Mouse (Mus musculus) gastrocnemius, postnatal 10 days (tissue): Measurements from ENCODE around the gene Rab10. TPM values are rescaled to one million over a fixed set of nuclear protein-coding genes. Genes with fewer than 3 reads are reported as not detected.
A peak's percentile ranks its signal among the peaks of the same experiment; 100 is the strongest.
"Not testable (repeated sequence)": the region's sequence is repeated elsewhere in the genome, so short reads cannot be mapped to it uniquely, and the experiment has no call there.

Source experiments
- DNase-seq: peaks from one replicate; pipeline ENCODE4 v3.0.0; 2021; ENCODE audit warnings: mixed read lengths
- long read RNA-seq, 2 experiments: library from polyadenylated mRNA; stranded (forward); transcript quantifications; one replicate each; pipeline ENCODE4 v2.0.0; 2021
- total RNA-seq, 2 experiments: library from RNA; stranded (reverse); gene quantifications; 2 replicates each; pipeline ENCODE4 v1.2.3; 2021

Gene Rab10
- total RNA-seq: 100 to 1,000 TPM; 208 to 238 TPM
- long read RNA-seq, experiment 1, transcript Rab10-201 (6 exons, 3,513 nt): major isoform, 496 of 522 reads
- long read RNA-seq, experiment 1, partial matches to known transcripts: 9 of 522 reads
- long read RNA-seq, experiment 1, other reads (novel, unspliced or antisense): 17 of 522 reads
- long read RNA-seq, experiment 2, transcript Rab10-201 (6 exons, 3,513 nt): major isoform, 469 of 492 reads
- long read RNA-seq, experiment 2, partial matches to known transcripts: 2 of 492 reads
- long read RNA-seq, experiment 2, other reads (novel, unspliced or antisense): 21 of 492 reads

DNA sequence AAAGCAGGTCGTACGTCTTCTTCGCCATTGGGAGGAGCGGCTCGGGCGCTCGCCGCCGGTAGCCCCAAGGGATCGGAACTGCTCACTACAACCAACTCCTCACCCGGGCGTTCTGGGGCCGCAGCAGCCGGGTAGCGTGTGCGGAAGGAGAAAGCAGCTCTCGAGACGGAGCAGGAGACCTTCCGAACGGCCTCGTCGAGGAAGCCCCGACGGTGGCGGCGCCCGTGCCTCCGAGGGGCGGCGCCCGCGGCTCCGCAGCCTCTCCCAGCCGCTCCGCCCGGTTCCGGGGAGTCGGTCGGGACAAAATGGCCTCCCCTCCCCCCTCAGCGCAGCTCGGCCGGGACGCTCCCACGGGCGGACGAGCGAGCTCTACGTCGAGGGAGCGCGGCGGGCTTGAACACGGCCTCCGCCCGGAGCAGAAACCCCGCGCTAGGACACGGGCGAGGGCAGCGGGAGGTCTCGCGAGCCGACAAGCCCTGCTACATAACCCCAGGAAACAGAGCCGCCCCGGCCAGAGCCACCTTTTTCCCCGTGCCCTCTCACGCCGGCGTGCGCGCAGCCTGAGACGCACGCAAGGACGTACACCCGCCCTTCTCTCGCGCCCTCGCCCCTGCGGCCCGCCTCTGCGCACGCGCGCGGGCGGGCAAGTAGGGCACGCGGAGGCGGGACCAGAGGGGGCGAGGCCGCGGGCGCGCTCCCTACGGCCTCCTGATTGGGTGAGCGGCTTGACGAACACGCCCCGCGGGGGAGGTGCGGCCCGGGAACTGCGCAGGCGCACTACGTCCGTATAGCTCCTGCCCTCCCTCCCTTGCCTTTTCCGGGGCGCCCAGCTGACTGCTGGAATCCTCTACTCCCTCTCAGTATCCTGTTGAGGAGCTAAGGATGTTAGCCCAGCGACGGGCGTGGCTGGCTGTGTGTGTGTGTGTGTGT, at the start of gene Rab10:
TSS of gene Rab10 (minus strand) at position 579 of the 930 bp plus-strand sequence.
- peak; percentile 99 for DNase-seq

DNA sequence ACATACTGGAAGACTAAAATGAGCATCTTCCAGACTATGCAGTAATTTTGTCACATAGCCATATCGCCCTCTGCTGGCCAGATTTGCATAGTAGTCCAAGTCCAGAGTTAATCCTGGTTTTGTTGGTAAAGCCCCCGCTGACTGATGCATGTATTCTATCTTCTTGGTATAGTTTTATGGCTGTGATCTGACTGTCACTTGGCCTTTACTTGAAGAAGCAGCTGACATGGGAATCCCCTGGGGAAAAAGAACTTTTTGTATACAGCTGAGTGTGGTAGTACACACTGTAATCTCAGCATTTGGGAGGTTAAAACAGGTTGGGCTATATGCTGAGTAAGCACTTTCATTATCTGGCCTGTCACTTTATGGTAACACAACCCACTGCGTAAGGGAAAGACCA, 49.5 kb upstream of the Rab10 start:
- DNase-seq: peak; percentile 83

DNA sequence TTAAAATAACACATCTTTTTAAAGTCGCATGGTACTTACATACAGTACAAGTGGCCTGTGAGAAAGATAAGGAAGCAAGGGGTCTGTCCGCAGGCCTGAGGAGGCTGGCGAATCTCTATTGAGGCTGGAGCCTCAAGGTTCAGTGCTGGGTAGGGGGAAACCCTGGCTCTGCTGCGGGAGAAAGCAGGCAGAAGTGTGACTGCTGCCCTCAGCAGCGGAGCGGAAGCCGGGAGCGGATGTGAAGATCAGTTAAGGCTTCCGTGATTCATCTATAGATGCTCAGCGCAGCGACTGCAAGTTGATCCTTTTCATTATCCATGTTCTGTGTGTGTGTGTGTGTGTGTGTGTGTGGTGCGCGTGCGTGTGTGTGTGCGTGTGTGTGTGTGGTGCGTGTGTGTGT, 47.1 kb upstream of the Rab10 start:
- DNase-seq: no peak

DNA sequence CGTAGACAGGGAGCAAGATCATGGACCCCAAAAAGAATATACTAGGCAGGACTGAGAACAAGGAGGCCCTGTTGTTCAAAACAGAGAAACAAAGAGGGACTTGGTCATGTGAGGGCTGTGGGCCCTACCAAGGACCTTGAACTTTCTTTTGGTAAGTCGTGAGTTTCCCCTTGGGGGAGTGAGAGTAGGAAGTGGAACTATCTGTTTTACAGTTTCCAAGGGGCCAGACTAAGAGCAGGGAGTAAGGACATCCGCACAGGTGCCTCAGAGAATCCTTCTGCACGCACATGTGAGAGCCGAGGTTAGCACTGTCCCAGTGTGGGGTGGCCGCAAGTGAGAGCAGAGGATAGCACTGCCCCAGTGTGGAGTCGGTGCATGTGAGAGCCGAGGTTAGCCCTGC, 45.3 kb upstream of the Rab10 start:
- DNase-seq: no peak

DNA sequence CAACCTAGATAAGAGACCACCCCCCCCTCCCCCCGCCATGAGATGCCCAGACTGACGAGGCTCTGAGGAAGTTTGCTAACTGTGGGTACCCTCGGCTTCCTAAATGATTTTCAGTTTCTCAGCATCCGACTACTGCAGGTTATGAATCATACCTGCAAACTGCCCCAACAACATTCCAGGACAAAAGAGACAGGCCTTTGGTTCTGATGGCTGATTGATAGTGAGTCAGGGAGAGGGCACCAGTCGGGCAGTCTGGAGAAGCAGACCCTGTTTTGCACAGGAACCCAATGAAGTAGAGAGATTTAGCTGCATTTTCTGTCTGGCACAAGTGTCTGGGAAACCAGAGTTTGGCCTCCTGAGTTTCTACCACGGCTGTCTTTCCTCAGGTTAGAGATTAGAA, 42.4 kb upstream of the Rab10 start:
- DNase-seq: no peak

DNA sequence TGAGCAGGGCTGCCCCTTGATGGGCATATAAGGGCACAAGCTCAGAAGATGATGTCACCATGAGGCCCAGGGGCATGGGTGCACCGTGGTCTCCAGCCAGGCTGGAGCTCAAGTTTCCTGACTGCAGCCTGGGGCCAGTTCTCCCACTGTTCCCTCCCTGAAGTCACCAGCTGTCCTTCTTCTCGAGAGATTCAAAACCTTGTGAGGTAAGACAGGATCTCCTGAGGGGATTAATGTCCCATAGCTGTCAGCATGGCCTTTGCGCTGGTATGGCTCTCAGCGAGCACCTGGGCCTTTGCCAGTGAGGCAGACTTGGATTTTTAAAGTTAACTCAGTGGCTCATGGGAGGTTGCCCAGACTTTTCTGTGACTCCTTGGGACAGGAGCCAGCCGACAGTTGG, 40.4 kb upstream of the Rab10 start:
- DNase-seq: peak; percentile 59

DNA sequence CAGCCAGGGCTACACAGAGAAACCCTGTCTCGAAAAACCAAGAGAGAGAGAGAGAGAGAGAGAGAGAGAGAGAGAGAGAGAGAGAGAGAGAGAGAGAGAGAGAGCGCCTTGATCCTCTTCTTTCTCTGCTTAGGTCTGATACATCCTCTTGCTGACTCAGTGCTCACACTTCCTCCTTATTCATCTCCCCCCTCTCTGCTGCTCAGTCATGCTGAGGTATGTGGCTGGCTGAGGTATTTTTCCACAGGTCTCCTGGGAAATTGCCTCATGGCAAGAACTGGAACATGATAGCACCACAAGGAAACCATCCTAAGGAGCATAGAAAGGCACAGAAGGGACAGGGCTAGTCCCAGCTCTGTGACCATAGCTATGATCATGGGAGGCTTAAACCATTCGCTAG, 39.6 kb upstream of the Rab10 start:
- no peak for DNase-seq

DNA sequence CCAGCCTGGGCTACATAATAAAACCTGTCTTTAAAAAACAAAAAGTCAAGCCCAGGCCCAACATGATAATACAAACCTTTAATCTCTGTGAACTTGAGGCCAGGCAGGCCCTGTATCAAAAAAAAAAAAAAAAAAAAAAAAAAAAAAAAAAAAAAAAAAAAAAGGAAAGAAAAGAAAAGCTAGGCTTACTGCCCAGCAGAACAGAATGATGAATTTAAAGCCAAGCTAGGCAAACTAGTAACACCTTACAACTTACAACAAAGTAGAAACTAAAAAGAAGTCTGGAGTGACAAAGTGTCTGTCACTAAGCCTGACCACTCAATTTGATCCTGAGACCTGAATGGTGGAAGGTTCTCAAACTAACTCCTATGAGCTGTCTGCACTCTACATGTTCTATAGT, 37.9 kb upstream of the Rab10 start:
- no peak for DNase-seq

DNA sequence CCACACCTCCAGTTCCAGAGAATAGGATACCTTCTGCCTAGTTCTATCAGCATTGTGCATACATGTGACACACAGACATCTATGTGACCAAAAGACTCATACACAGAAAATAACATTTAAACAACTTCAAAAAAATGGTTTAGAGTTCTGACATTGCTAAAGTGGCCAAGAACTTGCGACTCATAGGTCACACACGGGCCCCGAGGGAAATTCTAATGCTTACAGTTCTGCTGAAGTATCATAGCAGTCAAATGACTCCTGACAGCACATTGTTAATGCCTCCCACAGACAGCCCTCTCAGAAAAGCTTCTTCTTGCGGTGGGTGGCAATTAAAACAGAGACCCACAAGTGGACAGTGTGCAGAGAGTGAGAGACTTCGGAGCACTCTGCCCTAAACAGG, 35.3 kb upstream of the Rab10 start:
- no peak for DNase-seq

DNA sequence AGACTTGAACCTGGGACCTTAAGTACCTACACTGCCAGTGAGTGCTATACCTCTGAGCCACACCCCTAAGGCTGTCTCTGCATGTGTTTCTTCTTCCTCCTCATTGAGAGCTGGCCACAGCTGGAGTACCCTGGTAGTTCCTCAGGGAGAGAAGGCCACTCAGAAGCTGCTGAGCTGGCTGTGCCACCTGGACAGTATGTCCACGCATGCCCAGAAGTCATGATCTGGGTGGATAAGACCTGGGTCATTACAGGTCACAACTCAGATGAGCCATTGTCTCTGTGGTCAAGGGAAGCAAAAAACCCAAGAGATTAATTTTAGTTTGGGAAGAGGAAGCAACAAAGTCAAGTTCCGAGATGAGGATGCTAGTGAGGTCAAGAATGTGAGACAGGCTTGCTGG, 34.4 kb upstream of the Rab10 start:
- no peak for DNase-seq

DNA sequence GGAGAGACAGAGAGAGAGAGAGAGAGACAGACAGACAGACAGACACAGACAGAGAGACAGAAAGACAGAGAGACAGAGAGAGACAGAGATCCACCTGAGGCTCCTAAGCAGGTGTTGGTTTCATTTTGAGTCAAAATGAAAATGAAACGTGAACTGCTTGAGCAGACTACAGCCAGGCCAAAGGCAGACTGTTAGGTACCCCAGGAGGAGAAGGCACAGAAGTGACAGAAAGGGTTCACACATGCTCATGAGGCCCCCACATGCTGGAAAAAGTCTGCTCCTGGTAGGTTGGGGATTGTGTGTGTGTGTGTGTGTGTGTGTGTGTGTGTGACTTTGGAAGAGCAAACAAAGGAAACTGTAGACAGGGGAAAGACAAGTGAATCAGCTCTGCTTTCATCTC, 29.2 kb upstream of the Rab10 start:
- no peak for DNase-seq

DNA sequence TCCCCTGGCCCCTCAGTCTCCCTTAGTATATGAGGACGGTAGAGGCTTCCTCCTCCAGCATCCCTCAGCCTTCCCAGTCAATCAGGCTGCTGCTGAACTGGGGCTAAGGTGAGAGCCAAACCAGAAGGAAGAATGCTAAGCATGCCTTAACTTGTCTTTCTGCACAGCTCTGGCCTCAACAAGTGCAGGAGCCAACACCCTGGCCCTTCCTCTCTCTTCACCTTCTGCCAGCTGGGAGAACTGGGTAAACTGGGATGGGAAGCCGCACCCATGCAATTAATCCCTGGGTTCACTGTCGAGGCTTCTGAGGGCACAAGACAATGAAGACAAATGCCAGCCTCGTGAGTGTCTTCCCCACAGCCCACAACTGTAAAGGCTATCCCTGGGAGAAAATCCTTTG, 19.9 kb upstream of the Rab10 start:
- no peak for DNase-seq

DNA sequence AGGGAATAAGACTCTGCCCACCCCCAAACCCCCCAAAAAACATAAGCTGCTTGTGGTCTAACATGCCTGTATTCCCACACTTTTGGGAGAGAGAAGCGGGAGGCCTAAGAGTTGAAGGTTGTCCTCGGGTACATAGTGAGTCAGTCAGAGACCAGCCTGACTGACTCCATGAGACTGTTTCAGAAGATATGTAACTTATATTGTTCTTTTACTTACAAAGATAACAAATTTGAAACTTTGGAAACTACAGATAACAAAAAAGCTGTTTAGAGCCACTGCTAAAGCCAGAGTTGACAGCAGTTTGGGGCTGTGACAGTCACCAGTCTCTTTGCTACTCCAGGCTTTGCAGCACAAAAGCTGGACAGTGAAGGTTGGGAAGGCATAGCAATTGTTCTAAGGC, 15.5 kb upstream of the Rab10 start:
- no peak for DNase-seq

DNA sequence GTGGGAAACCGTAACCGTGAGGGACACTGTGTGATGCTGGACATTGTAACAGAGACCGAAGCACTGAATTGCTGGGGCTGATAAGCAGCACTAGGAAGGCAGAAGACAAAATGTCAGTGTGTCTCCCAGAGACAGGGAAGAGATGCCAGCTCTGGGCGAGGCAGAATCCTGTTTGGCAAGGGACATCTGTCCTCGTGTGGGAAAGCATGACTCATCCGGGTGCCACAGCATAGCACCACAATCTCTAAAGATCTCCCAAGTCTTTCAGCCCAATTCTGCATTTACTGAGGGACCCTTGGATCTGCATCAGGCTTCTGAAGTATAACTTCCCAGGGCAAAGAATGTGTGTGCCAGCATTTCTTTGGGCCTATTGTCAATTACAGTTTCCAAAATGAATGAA, 13.5 kb upstream of the Rab10 start:
- peak; percentile 35 for DNase-seq

DNA sequence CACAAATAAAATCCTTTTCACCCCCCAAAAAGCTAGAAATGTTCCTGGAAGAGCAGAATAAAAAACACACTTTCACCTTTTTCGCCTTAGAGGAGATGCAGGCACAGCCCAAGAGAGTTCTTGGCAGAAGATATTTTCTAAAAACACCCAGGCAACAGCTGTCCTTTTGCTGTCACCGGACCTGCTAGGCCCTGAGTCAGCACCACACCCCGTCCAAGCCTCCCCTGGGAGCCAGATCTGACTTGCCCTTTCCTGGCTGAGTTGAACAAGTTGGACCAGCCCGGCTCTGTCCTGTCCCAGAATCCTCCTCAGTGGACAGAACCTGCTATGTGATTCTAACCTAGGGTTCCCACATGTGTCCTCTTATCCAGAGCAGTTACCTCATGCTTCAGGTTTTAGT, 9.6 kb upstream of the Rab10 start:
- peak; percentile 74 for DNase-seq

DNA sequence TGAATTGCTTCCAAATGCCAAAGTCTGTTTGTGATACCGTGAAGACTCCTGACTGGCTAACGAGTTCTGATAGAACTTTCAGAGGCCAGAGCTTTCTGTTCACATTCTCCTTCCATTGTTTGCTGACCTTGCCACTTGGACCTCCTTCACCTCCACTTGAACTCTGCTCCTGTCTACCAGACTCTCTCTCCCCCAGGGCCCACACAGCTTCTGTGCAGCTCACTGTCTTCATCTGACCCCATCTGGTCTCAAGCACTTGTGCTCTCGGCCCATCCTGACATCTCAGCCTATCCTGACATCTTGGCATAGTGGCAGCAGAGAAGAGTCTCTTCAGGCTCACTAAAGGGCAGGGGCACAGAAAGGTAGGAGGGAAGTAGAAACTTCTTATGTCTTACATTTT, 7.2 kb upstream of the Rab10 start:
- no peak for DNase-seq

DNA sequence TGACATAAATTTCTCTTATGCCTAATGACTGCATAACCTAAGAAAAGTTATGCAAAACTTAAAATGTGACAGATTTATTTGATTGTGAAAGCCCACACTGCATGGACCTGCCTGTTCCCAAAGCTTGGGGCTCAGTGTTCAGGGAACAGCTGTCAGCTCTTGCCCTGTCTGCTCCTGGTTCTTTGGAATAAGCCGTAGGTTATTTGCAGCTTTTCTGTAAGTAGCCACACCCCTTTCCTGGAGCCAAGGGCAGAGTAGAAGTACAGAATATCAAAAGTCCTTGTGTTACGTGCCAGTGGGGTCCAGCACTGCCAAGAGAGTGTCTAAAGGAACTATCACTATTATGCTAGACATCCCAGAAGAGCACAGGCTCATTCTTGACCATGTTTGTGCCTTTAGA, 6.3 kb upstream of the Rab10 start:
- peak; percentile 24 for DNase-seq

DNA sequence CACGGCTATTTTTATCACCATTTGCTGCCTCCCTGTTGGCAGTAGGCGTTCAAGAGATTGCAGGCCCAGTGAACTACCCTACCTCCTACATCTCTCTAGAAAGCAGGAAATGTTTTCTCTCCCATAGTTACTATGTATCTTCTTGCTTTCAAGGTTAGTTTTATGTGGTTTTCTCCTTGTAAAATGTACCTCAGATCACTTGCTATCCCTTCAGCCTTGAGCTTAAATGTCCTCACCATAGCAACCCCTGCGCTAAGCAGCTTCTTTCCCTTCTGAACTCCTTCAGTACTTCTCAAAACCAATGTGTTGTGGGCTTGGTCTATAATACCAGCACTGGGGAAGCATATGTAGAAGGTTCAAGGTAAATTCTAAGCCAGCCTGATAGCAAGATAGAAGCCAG, 3.1 kb upstream of the Rab10 start:
- DNase-seq: no peak

DNA sequence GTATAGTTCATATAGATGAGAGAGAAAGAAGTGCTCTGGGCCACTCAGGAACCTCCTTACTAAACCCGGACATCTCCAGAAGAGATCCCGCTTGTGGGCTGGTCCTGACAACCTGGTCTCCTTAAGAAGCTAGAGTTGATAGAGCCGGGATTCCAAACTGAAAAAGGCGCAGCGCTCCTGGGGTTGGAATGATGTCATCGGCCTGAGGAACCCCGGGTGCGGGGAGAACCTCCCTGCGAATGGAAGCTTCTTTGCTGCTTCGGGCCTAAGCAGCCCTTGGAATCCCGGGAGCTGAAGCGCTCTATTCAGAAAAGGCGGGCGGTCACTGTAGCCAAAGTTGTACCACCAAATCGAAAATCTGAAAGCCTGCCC, 538 bp upstream of the Rab10 start:
- DNase-seq: no peak

DNA sequence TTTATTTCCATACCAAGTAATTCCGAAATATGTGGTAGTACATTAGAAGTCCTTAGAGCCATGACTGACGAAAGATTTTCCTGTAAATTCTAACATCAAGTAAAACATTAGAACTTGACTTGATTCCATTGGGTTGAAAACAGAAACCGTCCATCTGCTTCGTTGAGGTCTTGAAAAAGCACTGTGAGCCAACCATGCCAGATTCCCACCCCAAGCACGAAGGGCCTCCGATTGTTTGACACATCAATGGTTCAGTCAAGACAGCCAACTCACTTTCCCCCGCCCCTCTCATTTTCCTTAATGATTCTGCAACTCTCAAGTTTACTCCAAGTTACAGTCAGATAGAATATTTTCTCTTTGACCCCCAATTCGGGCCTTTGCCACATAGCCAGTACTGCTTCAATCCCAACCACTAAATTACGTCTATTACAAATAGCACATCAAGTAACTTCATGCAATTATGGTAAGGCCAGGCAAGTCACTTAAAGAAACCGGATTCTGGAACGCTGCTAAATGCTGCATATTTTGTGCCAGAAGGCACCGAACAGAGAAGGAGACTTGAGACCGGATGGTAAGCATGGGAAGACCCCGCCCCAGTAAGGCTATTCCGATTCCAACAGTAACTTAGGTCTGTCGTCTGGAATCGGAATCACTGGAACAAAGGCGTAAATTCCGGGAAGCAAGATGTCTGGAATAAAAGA, 1.1 kb downstream of the Rab10 start:
- DNase-seq: peak; percentile 6

DNA sequence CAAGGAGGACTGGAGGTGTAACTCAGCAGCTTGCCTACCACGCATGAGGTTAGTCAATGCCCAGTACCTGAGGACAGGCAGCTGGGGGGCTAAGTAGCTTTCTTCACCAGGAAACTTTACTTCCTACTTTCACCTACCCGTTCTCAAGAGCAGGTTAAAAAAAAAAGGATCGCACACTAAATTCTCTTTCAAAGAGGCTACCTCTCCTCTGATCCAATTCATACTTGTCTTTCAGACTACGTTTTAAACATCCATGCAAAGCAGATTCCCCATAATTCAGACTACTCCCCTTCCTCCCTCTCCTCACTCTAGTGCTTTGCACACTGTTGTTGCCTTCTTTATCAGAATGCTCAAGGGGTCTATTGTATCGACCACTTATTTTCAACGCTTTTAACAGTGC, 2.2 kb downstream of the Rab10 start:
- DNase-seq: no peak

DNA sequence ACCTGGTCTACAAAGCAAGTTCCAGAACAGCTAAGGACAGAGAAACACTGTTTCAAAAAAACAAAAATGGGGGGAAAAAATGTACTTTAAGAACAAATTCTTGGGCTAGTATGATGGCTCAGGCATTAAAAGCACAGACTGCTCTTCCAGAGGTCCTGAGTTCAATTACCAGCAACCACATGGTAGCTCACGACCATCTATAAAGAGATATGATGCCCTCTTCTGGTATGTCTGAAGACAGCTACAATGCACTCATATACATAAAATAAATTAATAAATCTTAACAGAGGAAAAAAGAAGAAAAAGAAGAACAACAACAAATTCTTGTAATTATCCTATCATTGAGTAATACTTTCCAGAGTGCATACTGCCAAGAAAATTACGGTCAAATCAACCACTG, 4.5 kb downstream of the Rab10 start:
- DNase-seq: no peak

DNA sequence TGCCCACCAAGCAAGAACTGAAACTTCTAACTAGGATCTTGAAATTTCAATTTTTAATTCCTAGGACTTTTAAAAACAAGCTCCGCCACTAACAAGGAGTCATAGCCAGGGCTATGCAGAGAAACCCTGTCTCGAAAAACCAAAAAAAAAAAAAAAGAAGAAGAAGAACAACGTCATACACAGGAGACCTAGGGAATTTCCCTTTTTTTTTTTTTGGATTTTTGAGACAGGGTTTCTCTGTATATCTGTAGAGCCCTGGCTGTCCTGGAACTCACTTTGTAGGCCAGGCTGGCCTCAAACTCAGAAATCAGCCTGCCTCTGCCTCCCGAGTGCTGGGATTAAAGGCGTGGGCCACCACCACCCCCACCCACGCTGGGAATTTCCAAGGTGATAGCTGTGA, 12.1 kb downstream of the Rab10 start:
- DNase-seq: not testable (repeated sequence)
